Mouse (Mus musculus) urinary bladder, adult 18-20 months (tissue): ENCODE measurements around the gene Cfl1.
A peak's percentile ranks its signal among the peaks of the same experiment; 100 is the strongest.

Source experiments
- DNase-seq, 2 experiments: peaks; one replicate each; pipeline ENCODE4 v3.0.0; 2022; ENCODE audit warnings: low spot score in 2 of 2, mixed read lengths in 2 of 2

The Cfl1 gene

GRCm38 (mm10) chr19:5490313-5490897 lies at the start of gene Cfl1:
TSS of gene Cfl1 (plus strand) at chr19:5490455.
- DNase-seq: peak; percentile 87 to 92

- DNase-seq: no peak
These were observed 45.8 kb upstream of the Cfl1 start for GRCm38 (mm10) chr19:5444371-5444908.

- DNase-seq: no peak
These were observed 45.3 kb upstream of the Cfl1 start for GRCm38 (mm10) chr19:5444954-5445353.

GRCm38 (mm10) chr19:5445747-5446146 lies 44.5 kb upstream of the Cfl1 start:
- DNase-seq: no peak

- peak; percentile 71 to 87 for DNase-seq
These were observed 42.5 kb upstream of the Cfl1 start, which contains the start of gene Fosl1 for GRCm38 (mm10) chr19:5447515-5448353. TSS of gene Fosl1 (plus strand) at chr19:5447547.

GRCm38 (mm10) chr19:5448354-5449150 lies 41.7 kb upstream of the Cfl1 start:
- DNase-seq: peak in 1 of 2 experiments; percentile 29

- no peak for DNase-seq
These were observed 40.6 kb upstream of the Cfl1 start for GRCm38 (mm10) chr19:5449673-5450072.

- no peak for DNase-seq
These were observed 38.5 kb upstream of the Cfl1 start for GRCm38 (mm10) chr19:5451766-5452165.

- no peak for DNase-seq
These were observed 35.2 kb upstream of the Cfl1 start for GRCm38 (mm10) chr19:5455037-5455436.

GRCm38 (mm10) chr19:5455568-5455967 lies 34.7 kb upstream of the Cfl1 start:
- no peak for DNase-seq

GRCm38 (mm10) chr19:5456241-5456921 lies 33.9 kb upstream of the Cfl1 start:
- no peak for DNase-seq

GRCm38 (mm10) chr19:5456922-5457745 lies 33.1 kb upstream of the Cfl1 start:
- DNase-seq: peak; percentile 94 to 96

GRCm38 (mm10) chr19:5457746-5458442 lies 32.4 kb upstream of the Cfl1 start, which contains the start of gene Ccdc85b:
TSS of gene Ccdc85b (minus strand) at chr19:5457894.
- DNase-seq: no peak

GRCm38 (mm10) chr19:5459019-5459418 lies 31.2 kb upstream of the Cfl1 start:
- DNase-seq: no peak

GRCm38 (mm10) chr19:5459896-5460295 lies 30.4 kb upstream of the Cfl1 start:
- no peak for DNase-seq

- peak; percentile 83 to 93 for DNase-seq
These were observed 29.8 kb upstream of the Cfl1 start, which contains the start of gene Fibp for GRCm38 (mm10) chr19:5460465-5460911. TSS of gene Fibp (plus strand) at chr19:5460615.

GRCm38 (mm10) chr19:5461411-5461810 lies 28.8 kb upstream of the Cfl1 start:
- DNase-seq: no peak

GRCm38 (mm10) chr19:5463212-5463611 lies 27.0 kb upstream of the Cfl1 start:
- no peak for DNase-seq

- no peak for DNase-seq
These were observed 26.3 kb upstream of the Cfl1 start for GRCm38 (mm10) chr19:5463791-5464562.
